Mouse (Mus musculus) forebrain, embryonic 14.5 days (tissue): ENCODE measurements around the gene Cd52. TPM values are rescaled to one million over a fixed set of nuclear protein-coding genes. Genes with fewer than 3 reads are reported as not detected.
A peak's percentile ranks its signal among the peaks of the same experiment; 100 is the strongest.

Experiments
- ATAC-seq: fragments of 200-750 bp; cut with Nextera tagmentation; 2 replicates; pipeline ENCODE4 v1.8.0; 2017; ENCODE audit warnings: mild to moderate bottlenecking, moderate library complexity
- DNase-seq: peaks from one replicate; pipeline ENCODE4 v3.0.0-alpha.2; 2015; ENCODE audit warnings: low spot score
- H3K27ac ChIP-seq: fragments of 300-500 bp; sonication (generic); 2 replicates; pipeline ENCODE4 v1.5.1; 2014; ENCODE audit warnings: low read depth, mild to moderate bottlenecking, control low read depth, low read length, moderate library complexity
- H3K27me3 ChIP-seq: fragments of 300-500 bp; sonication (generic); replicated peaks from 2 replicates; pipeline ENCODE4 v1.6.1; 2014; ENCODE audit warnings: low read length, control low read depth, mixed read lengths; ENCODE audit not compliant: control insufficient read depth, insufficient read depth
- H3K36me3 ChIP-seq: fragments of 300-500 bp; sonication (generic); 2 replicates; pipeline ENCODE4 v1.6.1; 2014; ENCODE audit warnings: low read length, control low read depth; ENCODE audit not compliant: control insufficient read depth, insufficient read depth
- H3K4me1 ChIP-seq: fragments of 300-500 bp; sonication (generic); 2 replicates; pipeline ENCODE4 v1.6.1; 2014; ENCODE audit warnings: antibody characterized with exemption, low read length, control low read depth; ENCODE audit not compliant: control insufficient read depth, insufficient read depth
- H3K4me2 ChIP-seq: fragments of 300-500 bp; sonication (generic); 2 replicates; pipeline ENCODE4 v1.6.1; 2014; ENCODE audit warnings: mild to moderate bottlenecking, control low read depth, low read length
- H3K4me3 ChIP-seq: fragments of 300-500 bp; sonication (generic); 2 replicates; pipeline ENCODE4 v1.5.1; 2014; ENCODE audit warnings: low read depth, low read length, control low read depth
- H3K9ac ChIP-seq: fragments of 300-500 bp; sonication (generic); 2 replicates; pipeline ENCODE4 v1.6.1; 2014; ENCODE audit warnings: mild to moderate bottlenecking, low read length, control low read depth, moderate library complexity
- H3K9me3 ChIP-seq: fragments of 300-500 bp; sonication (generic); replicated peaks from 2 replicates; pipeline ENCODE4 v1.6.1; 2016; ENCODE audit warnings: low read length, control low read depth, mixed read lengths; ENCODE audit not compliant: control insufficient read depth
- WGBS: fragments of 180-500 bp; shearing (Covaris S2); extraction: QIAGEN DNeasy Blood & Tissue Kit; methylation state at CpG from one replicate; pipeline ENCODE4 v1.1.7; 2014; 5-methylcytosine and 5-hydroxymethylcytosine counted together
- polyA plus RNA-seq: library from polyadenylated mRNA; unstranded; fragments of >200 nt; fragmentation: Nextera tagmentation; extraction: Ambion mirVana; gene quantifications from 2 replicates; pipeline ENCODE4 v1.2.1, GENCODE M21; 2014

The Cd52 gene
- polyA plus RNA-seq, 1 experiment from 2014 or later = 2.3 TPM

DNA sequence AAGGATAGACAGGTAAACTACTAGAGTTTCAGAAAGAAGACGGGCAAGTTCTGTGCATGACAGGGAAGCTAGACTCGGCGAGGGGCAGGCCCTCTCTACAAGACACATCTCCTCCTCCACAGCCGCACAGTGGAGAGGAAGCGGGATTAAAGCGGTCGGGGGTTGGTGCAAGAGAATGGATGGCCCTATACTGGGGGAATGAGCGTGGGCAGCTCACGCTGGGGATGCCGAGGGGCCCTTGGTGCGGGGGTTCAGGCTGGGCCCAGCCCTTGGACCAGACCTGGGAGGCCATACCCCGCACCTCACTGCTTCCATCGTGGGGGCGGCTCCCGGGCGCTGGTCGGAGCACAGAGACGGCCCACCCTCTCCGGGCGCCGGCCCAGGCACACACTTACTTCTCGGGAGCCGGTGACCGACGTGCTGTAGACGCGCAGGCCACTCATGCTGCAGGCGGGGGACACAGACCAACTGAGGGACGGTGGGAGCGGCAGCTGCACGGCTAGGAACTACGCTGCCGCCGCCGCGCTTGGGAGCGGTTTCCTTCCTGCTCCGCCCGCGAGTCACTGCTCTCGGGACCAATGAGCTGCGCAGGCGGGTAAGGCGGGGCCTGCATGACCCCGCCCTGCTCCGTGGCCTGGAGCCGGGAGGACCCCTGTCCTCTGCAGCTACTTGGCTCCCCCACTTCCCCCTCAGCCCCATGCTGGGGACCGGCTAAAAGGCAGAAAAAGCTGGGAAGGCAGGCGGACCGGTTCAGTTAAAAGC lies 33.5 kb upstream of the Cd52 start, which contains the start of gene Sh3bgrl3:
Gene Sh3bgrl3, minus strand, starts transcription at position 569 of the 762 bp plus-strand sequence.
- Histone ChIP-seq H3K9me3 (no peaks in the 10 kb centered on the region), H3K4me1 (peaks cover 10% of the 10 kb centered on the region), H3K4me3 (peak within 1 kb of the TSS; percentile 82), H3K4me2 (peak within 1 kb of the TSS; percentile 76), H3K27me3 (no peaks in the 10 kb centered on the region), H3K9ac (peak within 1 kb of the TSS; percentile 88), H3K36me3 (peaks cover 12% of the 10 kb centered on the region), H3K27ac (peak within 1 kb of the TSS; percentile 74)
- peak; percentile 93 for DNase-seq
- ATAC-seq = peak; percentile 97
- under 1% methylated on average over 49 of the region's 50 CpGs for WGBS

DNA sequence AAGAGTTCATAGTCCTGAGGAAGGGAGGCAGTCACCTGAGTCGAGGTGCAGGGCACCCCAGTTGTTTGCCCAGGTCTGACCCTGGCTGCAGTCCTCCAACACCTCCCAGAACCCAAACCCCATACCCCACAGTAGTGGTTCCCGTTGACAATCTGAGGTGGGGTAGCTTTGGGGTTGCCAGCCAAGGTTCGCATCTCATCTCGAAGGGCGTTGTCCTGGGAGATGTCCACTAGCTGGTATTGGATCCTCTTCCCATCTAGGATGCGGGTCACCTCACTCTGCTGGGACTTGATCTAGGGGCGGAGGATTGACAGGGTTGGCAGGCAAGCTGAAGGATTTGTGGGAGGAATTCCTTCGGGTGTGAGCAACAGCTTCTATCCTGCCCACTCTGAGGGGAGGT lies 32.9 kb upstream of the Cd52 start:
- Histone ChIP-seq H3K36me3 (peaks cover 12% of the 10 kb centered on the region), H3K4me3 (peak overlapping the region; percentile 82), H3K9me3 (no peaks in the 10 kb centered on the region), H3K9ac (peak overlapping the region; percentile 88), H3K4me1 (peaks cover 10% of the 10 kb centered on the region), H3K27me3 (no peaks in the 10 kb centered on the region), H3K4me2 (peak overlapping the region; percentile 76), H3K27ac (no peak overlapping the region)
- WGBS = 63% methylated on average over 8 of the region's 8 CpGs
- no peak for ATAC-seq
- no peak for DNase-seq

DNA sequence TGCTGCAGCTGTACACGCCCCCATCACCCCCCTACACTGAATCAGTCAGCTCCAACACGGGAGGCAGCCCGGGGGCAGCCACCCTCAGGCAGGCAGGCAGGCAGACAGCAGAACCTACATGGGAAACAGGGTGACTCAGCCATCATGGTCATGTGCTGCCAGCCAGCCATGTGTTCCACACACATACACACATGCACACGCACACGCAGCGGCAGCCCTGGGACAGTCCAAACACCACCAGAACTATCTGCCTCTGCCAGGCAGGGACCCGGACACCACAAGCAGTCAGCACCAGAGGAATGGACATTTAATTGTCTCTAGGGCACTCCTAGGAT lies 32.2 kb upstream of the Cd52 start:
- WGBS = 84% methylated on average over 7 of the region's 7 CpGs
- H3K9ac ChIP-seq = 0 out of 2 replicates have a peak overlapping the region, but pooled peaks have one; percentile 88
- no peaks in the 10 kb centered on the region for H3K27me3 ChIP-seq
- peaks cover 10% of the 10 kb centered on the region for H3K4me1 ChIP-seq
- H3K36me3 ChIP-seq = peaks cover 12% of the 10 kb centered on the region
- DNase-seq (no peak), ATAC-seq (no peak)
- H3K27ac ChIP-seq = no peak overlapping the region
- H3K4me3 ChIP-seq = no peak overlapping the region
- H3K9me3 ChIP-seq = no peaks in the 10 kb centered on the region
- H3K4me2 ChIP-seq = no peak overlapping the region

DNA sequence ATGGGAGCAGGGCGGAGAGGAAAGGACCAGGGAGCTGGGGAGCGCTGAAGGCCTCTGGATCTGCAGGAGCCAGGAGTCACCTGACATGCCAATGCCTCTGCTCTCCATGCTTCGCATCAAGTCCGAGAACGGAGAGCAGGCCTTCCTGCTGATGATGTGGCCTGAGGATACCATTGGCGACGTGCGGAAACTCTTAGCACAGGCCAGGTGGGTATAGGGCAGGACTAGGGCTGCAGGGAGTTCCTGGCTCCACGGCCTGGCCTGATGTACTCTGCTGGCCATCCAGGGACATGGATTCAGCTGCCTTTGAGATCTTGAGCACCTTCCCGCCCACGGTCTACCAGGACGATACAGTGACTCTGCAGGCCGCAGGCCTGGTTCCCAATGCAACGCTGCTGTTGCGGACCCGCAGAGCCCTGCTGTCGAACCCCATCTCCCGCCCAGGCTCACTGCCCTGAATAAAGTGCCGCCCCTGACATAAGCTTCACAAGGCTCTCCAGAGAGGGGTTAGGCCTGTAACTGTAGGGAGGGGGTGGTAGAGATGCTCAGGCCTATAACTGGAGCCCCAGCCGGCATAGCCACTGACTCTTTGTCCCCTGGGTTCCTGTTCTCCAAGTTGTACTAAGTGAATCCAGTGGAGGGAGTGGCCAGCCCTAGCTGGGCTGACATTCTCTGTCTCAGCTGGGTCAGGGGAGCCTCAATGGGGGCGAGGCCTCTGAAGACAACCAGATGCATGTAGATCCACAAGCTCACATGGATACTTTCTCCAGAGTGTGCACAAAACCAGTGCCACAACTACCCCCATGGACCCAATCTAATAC lies 31.6 kb upstream of the Cd52 start:
- Histone ChIP-seq H3K4me1 (peaks cover 10% of the 10 kb centered on the region), H3K27ac (no peak overlapping the region), H3K27me3 (no peaks in the 10 kb centered on the region), H3K4me2 (no peak overlapping the region), H3K36me3 (peaks cover 12% of the 10 kb centered on the region), H3K4me3 (no peak overlapping the region), H3K9ac (0 out of 2 replicates have a peak overlapping the region, but pooled peaks have one; percentile 88), H3K9me3 (no peaks in the 10 kb centered on the region)
- DNase-seq = no peak
- 86% methylated on average over 21 of the region's 21 CpGs for WGBS
- no peak for ATAC-seq

DNA sequence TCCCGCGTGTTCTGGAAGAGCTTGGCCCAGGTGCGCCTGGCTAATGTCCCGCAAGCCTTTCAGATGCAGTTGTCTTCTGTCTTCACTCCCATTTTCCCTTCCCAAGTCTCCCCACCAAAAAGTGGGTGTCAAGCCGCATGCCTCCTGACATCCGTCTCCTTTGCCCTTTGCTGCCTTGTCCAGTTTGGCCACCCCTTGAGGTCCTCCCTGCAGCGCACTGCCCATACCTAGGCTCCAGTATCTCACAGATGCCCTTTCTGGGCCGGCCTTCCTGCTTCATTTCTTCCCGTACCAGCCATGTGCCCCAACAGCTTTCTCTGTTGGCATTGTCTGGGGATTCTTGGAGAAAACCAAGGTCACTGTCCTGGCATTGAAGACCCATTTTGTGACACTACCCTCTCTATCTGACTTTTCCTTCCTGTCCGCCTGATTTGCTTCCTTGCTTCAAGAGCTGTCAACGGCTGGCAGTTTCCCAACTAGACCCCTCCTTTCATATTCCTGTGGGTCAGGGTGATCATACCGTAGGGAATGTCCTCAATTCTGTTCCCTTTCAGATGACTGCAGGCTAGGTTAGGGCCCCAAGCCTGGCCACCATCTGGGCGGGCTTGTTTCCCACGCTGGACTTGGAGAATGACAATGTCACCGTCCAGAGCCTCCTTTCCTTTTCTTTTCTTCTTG lies 30.6 kb upstream of the Cd52 start:
- DNase-seq = no peak
- H3K4me2 ChIP-seq = no peak overlapping the region

DNA sequence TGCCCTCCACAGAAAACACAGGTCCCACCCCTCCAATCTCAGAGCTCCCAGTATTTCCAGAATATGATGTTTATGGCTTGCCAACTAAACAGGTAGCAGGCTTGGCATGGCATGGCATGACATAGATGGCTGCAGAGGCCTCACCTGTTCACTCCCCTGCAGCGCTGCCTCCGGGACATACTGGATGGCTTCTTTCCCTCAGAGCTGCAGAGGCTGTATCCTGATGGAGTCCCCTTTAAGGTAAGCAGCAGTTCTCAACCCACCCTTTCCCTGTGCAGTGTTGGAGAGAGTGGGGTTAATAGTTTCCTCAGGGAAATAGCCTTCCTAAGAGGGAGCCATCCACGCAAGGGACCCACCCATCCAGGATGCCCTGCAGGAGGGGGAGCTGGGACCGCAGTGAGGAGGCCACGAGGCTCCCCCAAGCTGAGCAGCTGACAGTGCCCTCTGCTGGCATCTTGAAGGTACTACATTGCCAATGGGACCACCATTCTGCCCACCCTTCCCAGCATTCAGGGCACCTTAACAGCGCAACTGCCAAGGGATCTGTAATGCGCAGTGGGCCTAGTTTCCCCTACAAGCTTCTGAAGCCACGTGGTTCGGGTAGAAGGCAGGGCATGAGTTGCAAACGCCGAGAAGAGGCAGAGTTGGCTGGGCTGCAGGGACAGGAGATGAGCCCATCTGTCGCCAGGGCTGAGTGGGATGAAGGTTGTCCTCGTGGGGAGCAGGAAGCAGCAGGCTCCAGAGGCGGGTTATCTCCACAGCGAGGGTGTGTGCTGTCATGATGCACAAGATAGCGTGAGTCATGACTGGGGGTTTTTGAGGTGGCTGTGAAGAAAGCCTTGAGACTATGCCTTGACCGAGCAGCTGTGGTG lies 29.0 kb upstream of the Cd52 start:
- Histone ChIP-seq H3K4me2 (no peak overlapping the region), H3K27me3 (no peaks in the 10 kb centered on the region), H3K36me3 (no peaks in the 10 kb centered on the region), H3K9me3 (no peaks in the 10 kb centered on the region), H3K9ac (no peak overlapping the region), H3K4me1 (peaks cover 7% of the 10 kb centered on the region), H3K4me3 (no peak overlapping the region), H3K27ac (no peak overlapping the region)
- ATAC-seq = 0 out of 2 replicates have a peak, but pooled peaks have one; percentile 29
- DNase-seq = peak; percentile 71
- 29% methylated on average over 17 of the region's 17 CpGs for WGBS

More for the DNA sequence above, 30.6 kb upstream of the Cd52 start:
- H3K4me1 ChIP-seq = peaks cover 10% of the 10 kb centered on the region
- H3K9me3 ChIP-seq = no peaks in the 10 kb centered on the region
- peaks cover 2% of the 10 kb centered on the region; the same call in 1 of the 2 replicates for H3K36me3 ChIP-seq
- H3K27ac ChIP-seq = no peak overlapping the region
- H3K4me3 ChIP-seq = no peak overlapping the region
- H3K9ac ChIP-seq = no peak overlapping the region
- ATAC-seq = no peak
- 89% methylated on average over 15 of the region's 15 CpGs for WGBS
- no peaks in the 10 kb centered on the region for H3K27me3 ChIP-seq

DNA sequence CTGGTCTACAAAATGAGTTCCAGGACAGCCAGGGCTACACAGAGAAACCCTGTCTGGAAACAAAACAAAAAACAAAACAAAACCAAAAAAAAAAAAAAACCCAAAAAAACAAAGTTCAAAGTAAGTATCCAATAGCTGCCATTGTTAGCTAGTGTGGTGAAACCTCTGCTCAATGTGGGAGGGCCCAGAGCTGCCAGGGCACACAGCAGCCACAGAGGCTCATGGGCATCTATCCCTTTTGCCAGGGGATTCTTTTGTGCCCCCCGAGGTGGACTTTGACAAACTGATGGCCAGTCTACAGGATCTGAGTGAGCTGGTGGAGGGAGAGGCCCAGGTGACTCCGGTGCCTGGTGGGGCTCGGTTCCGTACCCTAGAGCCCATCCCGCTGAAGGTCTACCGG lies 28.3 kb upstream of the Cd52 start:
- 94% methylated on average over 6 of the region's 6 CpGs for WGBS
- Histone ChIP-seq H3K4me1 (peaks cover 6% of the 10 kb centered on the region), H3K4me3 (no peak overlapping the region), H3K4me2 (no peak overlapping the region), H3K27me3 (no peaks in the 10 kb centered on the region), H3K27ac (no peak overlapping the region), H3K36me3 (no peaks in the 10 kb centered on the region), H3K9ac (no peak overlapping the region), H3K9me3 (no peaks in the 10 kb centered on the region)
- DNase-seq = no peak
- no peak for ATAC-seq

DNA sequence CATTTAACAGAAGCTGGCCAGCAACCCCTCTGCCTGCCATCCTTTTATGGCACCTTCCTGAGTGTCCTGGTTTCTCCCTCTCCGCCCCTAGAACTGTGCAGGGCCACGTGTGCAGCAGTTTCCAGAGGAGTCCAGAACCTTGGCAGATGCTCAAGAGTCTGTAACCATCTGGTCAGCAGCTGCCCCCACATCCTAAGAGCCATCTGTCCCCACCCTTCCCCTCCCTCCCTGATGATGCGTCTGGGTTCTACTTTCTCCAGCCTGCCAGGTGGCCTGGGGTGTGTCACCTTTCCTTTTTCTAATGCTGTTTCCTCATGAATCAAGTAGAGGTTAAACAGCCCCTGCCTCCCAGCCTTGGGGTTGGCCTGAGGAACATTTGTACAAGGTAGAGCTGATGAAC lies 27.4 kb upstream of the Cd52 start:
- WGBS = 55% methylated on average over 3 of the region's 3 CpGs
- ATAC-seq = no peak
- Histone ChIP-seq H3K36me3 (no peaks in the 10 kb centered on the region), H3K27ac (no peak overlapping the region), H3K27me3 (no peaks in the 10 kb centered on the region), H3K4me3 (no peak overlapping the region), H3K4me1 (peaks cover under 1% of the 10 kb centered on the region; the same call in 1 of the 2 replicates), H3K9ac (no peak overlapping the region), H3K4me2 (no peak overlapping the region), H3K9me3 (no peaks in the 10 kb centered on the region)
- no peak for DNase-seq
